Mouse (Mus musculus): ENCODE measurements around the gene Gm28308.

The Gm28308 gene

GRCm38 (mm10) chr6:52204050-52204752 lies 8.9 kb downstream of the Gm28308 start, which contains the start of gene Hoxa5:
Gene Hoxa5 (minus strand): TSS chr6:52204587.
- DNase-seq (ENCODE audit: low spot score): no peak

- no peak for DNase-seq (ENCODE audit: low spot score)
Measured at GRCm38 (mm10) chr6:52203371-52204049, 9.6 kb downstream of the Gm28308 start.

GRCm38 (mm10) chr6:52203121-52203370 lies 10.1 kb downstream of the Gm28308 start:
- DNase-seq (ENCODE audit: low spot score): no peak

GRCm38 (mm10) chr6:52202362-52203120 lies 10.6 kb downstream of the Gm28308 start:
- no peak for DNase-seq (ENCODE audit: low spot score)

GRCm38 (mm10) chr6:52201269-52201668 lies 11.9 kb downstream of the Gm28308 start:
- no peak for DNase-seq (ENCODE audit: low spot score)

- DNase-seq (ENCODE audit: low spot score): no peak
Measured at GRCm38 (mm10) chr6:52200751-52201250, 12.3 kb downstream of the Gm28308 start.

- DNase-seq (ENCODE audit: low spot score): no peak
Measured at GRCm38 (mm10) chr6:52200073-52200750, 12.9 kb downstream of the Gm28308 start.

- DNase-seq (ENCODE audit: low spot score): no peak
Measured at GRCm38 (mm10) chr6:52197271-52197670, 15.9 kb downstream of the Gm28308 start.

- DNase-seq (ENCODE audit: low spot score): no peak
Measured at GRCm38 (mm10) chr6:52196811-52197210, 16.3 kb downstream of the Gm28308 start.

- DNase-seq (ENCODE audit: low spot score): no peak
Measured at GRCm38 (mm10) chr6:52194690-52195089, 18.4 kb downstream of the Gm28308 start.

- peak; percentile 75 for DNase-seq (ENCODE audit: low spot score)
Measured at GRCm38 (mm10) chr6:52191860-52192550, 21.1 kb downstream of the Gm28308 start.

GRCm38 (mm10) chr6:52190906-52191810 lies 22.0 kb downstream of the Gm28308 start, which contains the start of gene Hoxa4:
Gene Hoxa4 (minus strand): TSS chr6:52191753.
- no peak for DNase-seq (ENCODE audit: low spot score)

GRCm38 (mm10) chr6:52190410-52190809 lies 22.7 kb downstream of the Gm28308 start:
- DNase-seq (ENCODE audit: low spot score): no peak

- DNase-seq (ENCODE audit: low spot score): no peak
Measured at GRCm38 (mm10) chr6:52189909-52190308, 23.2 kb downstream of the Gm28308 start.

- no peak for DNase-seq (ENCODE audit: low spot score)
Measured at GRCm38 (mm10) chr6:52189172-52189591, 24.0 kb downstream of the Gm28308 start.

GRCm38 (mm10) chr6:52186500-52186899 lies 26.6 kb downstream of the Gm28308 start:
- no peak for DNase-seq (ENCODE audit: low spot score)

GRCm38 (mm10) chr6:52185834-52186233 lies 27.3 kb downstream of the Gm28308 start:
- DNase-seq (ENCODE audit: low spot score): no peak

GRCm38 (mm10) chr6:52185222-52185621 lies 27.9 kb downstream of the Gm28308 start:
- DNase-seq (ENCODE audit: low spot score): no peak

GRCm38 (mm10) chr6:52184668-52185067 lies 28.5 kb downstream of the Gm28308 start:
- DNase-seq (ENCODE audit: low spot score): no peak

GRCm38 (mm10) chr6:52183311-52184080 lies 29.6 kb downstream of the Gm28308 start:
- no peak for DNase-seq (ENCODE audit: low spot score)

Data from ovary, postnatal 10 days (tissue).